Mouse (Mus musculus) CH12.LX (cell line): ENCODE measurements around the gene Kctd19. TPM values are rescaled to one million over a fixed set of nuclear protein-coding genes. Genes with fewer than 3 reads are reported as not detected.

Experiments used
- DNase-seq: peaks from one replicate; pipeline ENCODE4 v3.0.0-alpha.2; 2013; ENCODE audit errors: extremely low read depth
- H3K27ac ChIP-seq: 2 replicates; pipeline ENCODE4 v1.5.1; 2012; ENCODE audit warnings: low read depth, mild to moderate bottlenecking, control low read depth, moderate library complexity; ENCODE audit not compliant: insufficient read depth
- H3K27me3 ChIP-seq: replicated peaks from 2 replicates; pipeline ENCODE3; 2012; ENCODE audit warnings: inconsistent platforms
- H3K36me3 ChIP-seq, 2 experiments: replicated peaks in 1 of 2; 2 replicates each; pipeline versions ENCODE3 to v1.6.1; 2012; ENCODE audit warnings: inconsistent platforms in 1 of 2, low read length in 1 of 2, mild to moderate bottlenecking in 1 of 2, mixed read lengths in 1 of 2, moderate library complexity in 1 of 2; ENCODE audit not compliant: control insufficient read depth in 1 of 2, insufficient read depth in 1 of 2
- H3K4me1 ChIP-seq, 2 experiments: 2 replicates each; pipeline ENCODE4 v1.6.1; 2012; ENCODE audit warnings: inconsistent platforms in 1 of 2, moderate library complexity in 1 of 2; ENCODE audit not compliant: insufficient read depth in 2 of 2, control insufficient read depth in 1 of 2
- H3K4me2 ChIP-seq: 2 replicates; pipeline ENCODE4 v1.6.1; 2012; ENCODE audit warnings: low read depth, mild to moderate bottlenecking, control low read depth; ENCODE audit not compliant: poor library complexity, insufficient read depth, severe bottlenecking
- H3K4me3 ChIP-seq, 3 experiments: fragments of 150-350 bp in 1 of 3; sonication (generic) in 1 of 3; replicated peaks in 1 of 3; 2 replicates each; pipeline versions ENCODE3 to v1.5.1; 2011 to 2012; ENCODE audit warnings: low read depth in 2 of 3, low read length in 2 of 3, mild to moderate bottlenecking in 2 of 3, moderate library complexity in 2 of 3, control low read depth in 1 of 3, improper control_type of control experiment in 1 of 3, inconsistent platforms in 1 of 3, mixed read lengths in 1 of 3; ENCODE audit not compliant: poor library complexity in 1 of 3
- H3K79me2 ChIP-seq: replicated peaks from 2 replicates; pipeline ENCODE4 v1.6.1; 2012; ENCODE audit warnings: mild to moderate bottlenecking, moderate library complexity; ENCODE audit not compliant: control insufficient read depth, poor library complexity, insufficient read depth, severe bottlenecking; ENCODE audit errors: extremely low read depth
- H3K9ac ChIP-seq: 2 replicates; pipeline ENCODE4 v1.6.1; 2012; ENCODE audit warnings: low read depth, mild to moderate bottlenecking, control low read depth, moderate library complexity; ENCODE audit not compliant: insufficient read depth
- H3K9me3 ChIP-seq: replicated peaks from 2 replicates; pipeline ENCODE3; 2012; ENCODE audit warnings: low read length, inconsistent platforms, mixed read lengths
- BHLHE40 ChIP-seq: IDR thresholded peaks from 2 replicates; pipeline ENCODE4 v1.6.1; 2011; ENCODE audit warnings: mild to moderate bottlenecking, low read depth, low read length, improper control_type of control experiment
- CHD1 ChIP-seq: IDR thresholded peaks from 2 replicates; pipeline ENCODE4 v1.6.1; 2012; ENCODE audit warnings: low read depth, low read length, improper control_type of control experiment, inconsistent platforms
- CHD2 ChIP-seq: IDR thresholded peaks from 2 replicates; pipeline ENCODE4 v1.6.1; 2011; ENCODE audit warnings: low read length, improper control_type of control experiment
- CTCF ChIP-seq, 2 experiments: IDR thresholded peaks in 1 of 2; conservative IDR thresholded peaks in 1 of 2; 2 replicates each; pipeline ENCODE4 v1.5.1; 2011 to 2012; ENCODE audit warnings: low read depth in 2 of 2, low read length in 2 of 2, improper control_type of control experiment in 1 of 2, inconsistent platforms in 1 of 2, mild to moderate bottlenecking in 1 of 2, moderate library complexity in 1 of 2
- ELF1 ChIP-seq: IDR thresholded peaks from 2 replicates; pipeline ENCODE4 v1.6.1; 2014; ENCODE audit warnings: low read depth, mild to moderate bottlenecking, inconsistent platforms, low read length, improper control_type of control experiment
- EP300 ChIP-seq: IDR thresholded peaks from 2 replicates; pipeline ENCODE4 v1.6.1; 2011; ENCODE audit warnings: low read length, improper control_type of control experiment
- ETS1 ChIP-seq: conservative IDR thresholded peaks from 2 replicates; pipeline ENCODE4 v1.6.1; 2012; ENCODE audit warnings: low read depth, mild to moderate bottlenecking, inconsistent platforms, low read length, improper control_type of control experiment, moderate library complexity
- GABPA ChIP-seq: IDR thresholded peaks from 2 replicates; pipeline ENCODE4 v1.6.1; 2012; ENCODE audit warnings: low read depth, low read length, improper control_type of control experiment, inconsistent platforms; ENCODE audit not compliant: insufficient replicate concordance
- KAT2A ChIP-seq: IDR thresholded peaks from 2 replicates; pipeline ENCODE4 v1.6.1; 2012; ENCODE audit warnings: low read length, improper control_type of control experiment, inconsistent platforms; ENCODE audit not compliant: insufficient replicate concordance
- MAFK ChIP-seq: IDR thresholded peaks from 2 replicates; pipeline ENCODE4 v1.6.1; 2011; ENCODE audit warnings: low read length, improper control_type of control experiment; ENCODE audit not compliant: insufficient replicate concordance
- MXI1 ChIP-seq: IDR thresholded peaks from 2 replicates; pipeline ENCODE4 v1.6.1; 2011; ENCODE audit warnings: mild to moderate bottlenecking, low read depth, low read length, improper control_type of control experiment
- MYC ChIP-seq: IDR thresholded peaks from 2 replicates; pipeline ENCODE4 v1.6.1; 2011; ENCODE audit warnings: low read depth, mild to moderate bottlenecking, improper control_type of control experiment, low read length
- NELFE ChIP-seq: IDR thresholded peaks from 2 replicates; pipeline ENCODE4 v1.6.1; 2011; ENCODE audit warnings: low read depth, low read length, improper control_type of control experiment
- PAX5 ChIP-seq: IDR thresholded peaks from 2 replicates; pipeline ENCODE4 v1.6.1; 2012; ENCODE audit warnings: low read length, inconsistent platforms, mixed read lengths
- POLR2A ChIP-seq: IDR thresholded peaks from 2 replicates; pipeline ENCODE4 v1.6.1; 2011; ENCODE audit warnings: low read depth, mild to moderate bottlenecking, improper control_type of control experiment, low read length
- POLR2AphosphoS2 ChIP-seq: IDR thresholded peaks from 2 replicates; pipeline ENCODE4 v1.6.1; 2011; ENCODE audit warnings: low read depth, low read length, improper control_type of control experiment
- RAD21 ChIP-seq: IDR thresholded peaks from 2 replicates; pipeline ENCODE4 v1.6.1; 2011; ENCODE audit warnings: low read depth, mild to moderate bottlenecking, low read length, improper control_type of control experiment, moderate library complexity
- RCOR1 ChIP-seq: conservative IDR thresholded peaks from 2 replicates; pipeline ENCODE4 v1.6.1; 2012; ENCODE audit warnings: low read depth, mild to moderate bottlenecking, inconsistent platforms, low read length, improper control_type of control experiment
- ZKSCAN1 ChIP-seq: IDR thresholded peaks from 2 replicates; pipeline ENCODE4 v1.6.1; 2012; ENCODE audit warnings: low read depth, inconsistent platforms, low read length, improper control_type of control experiment, borderline replicate concordance
- ZMIZ1 ChIP-seq: IDR thresholded peaks from 2 replicates; pipeline ENCODE4 v1.6.1; 2012; ENCODE audit warnings: low read depth, mild to moderate bottlenecking, inconsistent platforms, low read length, improper control_type of control experiment
- ZNF384 ChIP-seq: IDR thresholded peaks from 2 replicates; pipeline ENCODE4 v1.6.1; 2012; ENCODE audit warnings: low read depth, low read length, improper control_type of control experiment, inconsistent platforms
- dilution Hi-C: fragments of 300-500 bp; cut with MboI; formaldehyde crosslinking; loops from 2 replicates; pipeline ENCODE4 v1.14.3; 2020; ENCODE audit warnings: low sequenced_read_pairs; ENCODE audit not compliant: extremely low pct_unique_long_range_greater_than_20kb, extremely low pct_ligation_motif_present
- in situ Hi-C: fragments of 300-500 bp; cut with MboI; formaldehyde crosslinking; loops from 3 replicates; pipeline ENCODE4 v1.14.3; 2019; ENCODE audit warnings: low sequenced_read_pairs, low pct_ligation_motif_present, low pct_unique_long_range_greater_than_20kb, mixed read lengths
- polyA plus RNA-seq: library from polyadenylated mRNA; unstranded; fragments of >175 nt; gene quantifications from 2 replicates; pipeline ENCODE4 v1.2.1, GENCODE M21; 2012; ENCODE audit warnings: low read depth; ENCODE audit not compliant: insufficient read length
- total RNA-seq, 2 experiments: library from RNA; depleted of rRNA; stranded (reverse); fragments of 300-350 nt in 1 of 2; fragments of >200 nt in 1 of 2; gene quantifications; 2 replicates each; pipeline ENCODE4 v1.2.3; 2012 to 2014

The Kctd19 gene
- 0.08 TPM in 1 of 2 replicates, not detected in the other for total RNA-seq (2012; rRNA removed)
- total RNA-seq (2014; rRNA removed) = not detected in 2 replicates
- 0.22 TPM in 1 of 2 replicates, not detected in the other for polyA plus RNA-seq

DNA sequence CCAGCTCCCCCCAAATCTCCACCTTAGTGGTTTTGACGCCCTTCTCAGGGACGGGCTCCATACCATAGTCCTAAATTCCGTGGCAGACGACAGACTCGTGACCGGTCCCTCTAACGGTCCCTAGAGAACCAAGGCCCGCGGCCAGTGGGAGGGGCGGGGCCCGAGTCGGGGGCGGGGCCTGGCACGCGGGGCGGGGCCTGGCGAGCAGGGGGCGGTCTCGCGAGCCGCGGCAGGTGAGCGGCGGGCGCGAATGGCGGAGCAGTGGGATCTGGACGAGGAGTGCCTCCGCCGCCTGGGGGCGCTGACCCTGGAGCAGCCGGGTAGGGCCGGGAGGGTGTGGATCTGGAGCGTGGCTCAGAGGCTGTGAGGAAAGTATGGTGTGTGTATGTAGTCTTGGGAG lies at the start of gene Kctd19, which contains the start of gene Lrrc36:
Gene Kctd19 (minus strand): TSS at position 112 of the 400 bp plus-strand sequence.
Gene Lrrc36 (plus strand): TSS at position 181 of the 400 bp plus-strand sequence.
- no peaks in the 10 kb centered on the region for H3K4me1 ChIP-seq
- dilution Hi-C loops = no loop called here
- TF ChIP-seq CHD2 (no peak), BHLHE40 (peak; percentile 34; the same call in 1 of the 2 replicates), CTCF (conservative IDR thresholded peaks at IDR 0.05 in 1 of 2, IDR thresholded peaks at IDR 0.05 in 1 of 2; ENCODE audit: low read depth in 2 of 2, low read length in 2 of 2) (peak in 1 of 2 experiments; percentile 36; a peak in 1 of 4 replicates), PAX5 (no peak)
- no peak within 1 kb of the TSS for H3K4me3 ChIP-seq
- peaks cover 2% of the 10 kb centered on the region for H3K27me3 ChIP-seq
- no peak for DNase-seq
- peak within 1 kb of the TSS; percentile 34; the same call in 1 of the 2 replicates for H3K4me2 ChIP-seq
- H3K27ac ChIP-seq = no peak within 1 kb of the TSS
- H3K9me3 ChIP-seq = peaks cover 6% of the 10 kb centered on the region
- no peaks in the 10 kb centered on the region for H3K79me2 ChIP-seq
- no peak within 1 kb of the TSS for H3K9ac ChIP-seq
- no peaks in the 10 kb centered on the region for H3K36me3 ChIP-seq
- in situ Hi-C loops = no loop called here

DNA sequence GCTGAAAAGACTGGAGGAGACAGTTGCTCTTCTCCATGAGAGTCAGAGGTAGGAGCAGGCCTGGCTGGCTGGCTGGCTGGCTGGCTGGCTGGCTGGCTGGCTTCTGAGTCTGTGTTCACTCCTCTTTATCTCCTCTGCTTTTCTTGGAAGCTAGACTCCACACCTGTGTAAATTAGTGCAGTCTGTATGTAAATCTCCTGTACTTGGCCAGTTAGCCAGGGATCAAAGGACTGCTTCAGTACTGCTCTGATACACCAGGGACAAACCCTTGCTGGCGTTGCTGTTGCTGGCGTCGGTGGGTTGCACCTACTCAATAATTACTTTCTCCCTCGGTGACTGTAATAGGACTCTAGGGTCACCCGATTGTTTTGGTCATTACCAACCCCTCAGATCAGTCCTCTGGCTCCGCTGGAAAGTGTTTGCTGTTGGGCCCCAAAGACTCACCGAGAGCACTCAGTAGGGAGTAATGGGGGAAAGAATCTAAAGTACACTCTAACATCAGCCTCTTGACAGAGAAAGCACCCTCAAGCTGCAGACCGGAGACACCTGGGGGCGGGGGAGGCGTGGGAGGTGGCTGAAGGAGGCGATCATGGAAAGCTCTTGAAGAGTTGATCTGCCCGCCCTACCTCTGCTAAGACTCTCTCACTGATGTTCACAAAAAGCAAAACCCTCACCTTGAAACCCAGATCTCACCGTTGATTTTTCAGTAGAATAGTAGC lies 47.9 kb upstream of the Kctd19 start:
- Histone ChIP-seq H3K4me3 (no peak overlapping the region), H3K9ac (no peak overlapping the region), H3K36me3 (no peaks in the 10 kb centered on the region), H3K4me1 (no peaks in the 10 kb centered on the region)
- no peak for DNase-seq
- TF ChIP-seq CHD1 = no peak
- TF ChIP-seq EP300 = no peak
- no peak for TF ChIP-seq KAT2A
- no peak for TF ChIP-seq POLR2AphosphoS2
- TF ChIP-seq GABPA = no peak
- no peak for TF ChIP-seq ZMIZ1
- TF ChIP-seq POLR2A = no peak
- TF ChIP-seq RAD21 = no peak
- no peak for TF ChIP-seq ELF1
- TF ChIP-seq, all 38 proteins: peak for 0
- in situ Hi-C loops = no loop called here
- dilution Hi-C loops = no loop called here
- H3K79me2 ChIP-seq = no peaks in the 10 kb centered on the region
- H3K4me2 ChIP-seq = no peak overlapping the region
- H3K27ac ChIP-seq = no peak overlapping the region
- no peaks in the 10 kb centered on the region for H3K9me3 ChIP-seq
- H3K27me3 ChIP-seq = no peaks in the 10 kb centered on the region

DNA sequence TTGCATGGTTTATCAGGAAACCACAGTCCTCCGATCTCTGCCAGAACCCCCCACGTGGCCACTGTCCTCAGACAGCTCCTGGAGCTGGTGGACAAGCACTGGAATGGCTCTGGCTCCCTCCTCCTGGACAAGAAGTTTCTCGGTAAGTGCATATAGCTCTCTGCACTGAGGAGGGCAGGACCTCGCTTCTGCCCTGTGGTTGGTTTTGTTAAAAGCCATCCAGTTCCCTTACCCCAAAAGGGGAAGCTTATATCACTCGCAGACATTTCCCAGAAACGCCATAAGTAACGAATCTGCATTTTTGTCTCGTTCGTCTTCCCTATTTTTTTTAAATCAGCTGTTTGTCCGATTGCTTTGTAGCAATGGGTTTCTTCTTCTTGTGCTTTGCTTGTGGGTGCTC lies 41.9 kb upstream of the Kctd19 start:
- in situ Hi-C loops = no loop called here

More for the DNA sequence above, 41.9 kb upstream of the Kctd19 start:
- H3K9ac ChIP-seq = peak overlapping the region; percentile 31; the same call in 1 of the 2 replicates
- peak overlapping the region in 1 of 3 experiments; percentile 11 for H3K4me3 ChIP-seq
- DNase-seq = peak; percentile 7
- dilution Hi-C loops = no loop called here
- no peaks in the 10 kb centered on the region for H3K9me3 ChIP-seq
- H3K79me2 ChIP-seq = no peaks in the 10 kb centered on the region
- TF ChIP-seq MXI1 (no peak; the same call in 1 of the 2 replicates), MAFK (no peak), CTCF (conservative IDR thresholded peaks at IDR 0.05 in 1 of 2, IDR thresholded peaks at IDR 0.05 in 1 of 2; ENCODE audit: low read depth in 2 of 2, low read length in 2 of 2) (no peak), ZKSCAN1 (no peak), RCOR1 (no peak), MYC (0 out of 2 replicates have a peak, but pooled peaks have one; percentile 26), NELFE (no peak), ZNF384 (peak; percentile 69), ETS1 (no peak)
- no peaks in the 10 kb centered on the region for H3K36me3 ChIP-seq
- H3K27me3 ChIP-seq = no peaks in the 10 kb centered on the region
- H3K4me2 ChIP-seq = peak overlapping the region; percentile 76
- H3K4me1 ChIP-seq = peaks cover 0 to 12% of the 10 kb centered on the region in 2 experiments; a peak in 2 of 4 replicates
- no peak overlapping the region for H3K27ac ChIP-seq
